Mouse (Mus musculus): ENCODE measurements at regions not wholly inside any gene's neighbourhood (a gene's known extent, or its start where the extent isn't known, plus 50 kb on each side); places are given as distances from the start of the nearest gene placed in this dataset.

- no peak for TF ChIP-seq CTCF (IDR thresholded peaks at IDR 0.05; ENCODE audit: control insufficient read depth, insufficient read depth, low read length)
- TF ChIP-seq POLR2A (IDR thresholded peaks at IDR 0.05; ENCODE audit: borderline replicate concordance, control insufficient read depth, low read depth, low read length) = no peak
Measured at GRCm38 (mm10) chr15:96791306-96791705, 91.8 kb upstream of the Slc38a2 start.

Measured in bone marrow, adult 2 months (tissue).